Mouse (Mus musculus) lung, postnatal 4 days (tissue): Measurements from ENCODE around the gene Evx2.

ENCODE experiments used
- DNase-seq, 2 experiments: peaks; one replicate each; pipeline ENCODE4 v3.0.0; 2021

Gene Evx2

DNA sequence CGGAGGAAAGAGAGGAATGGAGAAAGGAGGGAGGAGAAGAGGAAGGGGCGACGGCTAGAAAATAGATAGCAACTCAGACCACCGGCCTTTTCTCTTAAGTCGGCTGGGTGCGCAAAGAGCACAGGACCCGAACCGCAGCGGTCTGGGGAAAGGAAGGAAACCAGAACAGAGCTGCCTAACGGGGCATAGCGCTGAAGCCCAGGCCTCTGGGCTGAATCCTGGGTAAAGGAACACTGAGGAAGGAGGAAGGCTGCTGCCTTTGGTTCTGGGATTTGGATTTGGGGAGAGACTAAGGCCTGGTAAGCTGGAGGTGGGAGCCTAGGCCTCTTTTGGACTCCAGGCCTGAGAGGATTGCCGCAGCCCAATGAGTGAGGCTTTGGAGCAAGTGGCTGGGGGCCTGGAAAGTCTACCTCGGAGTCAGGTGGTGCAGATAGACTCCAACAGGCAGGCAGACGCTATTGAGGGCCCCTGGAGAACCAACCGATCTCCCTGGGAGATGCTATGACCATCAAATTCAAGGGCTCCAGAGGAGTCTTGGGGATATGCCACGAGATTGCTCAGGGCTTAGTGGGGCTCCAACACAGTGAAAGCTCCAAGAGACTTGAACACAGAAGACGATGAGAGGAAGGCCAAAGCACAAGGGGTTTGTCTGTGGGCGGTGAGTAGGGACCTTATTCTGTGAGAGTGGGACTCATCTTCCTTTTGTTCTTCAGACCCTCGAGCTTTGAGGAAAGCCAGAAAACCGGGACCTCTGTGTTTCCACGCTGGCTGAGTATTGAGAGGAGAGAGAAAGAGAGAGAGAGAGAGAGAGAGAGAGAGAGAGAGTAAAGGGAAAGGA is 21.4 kb upstream of the Evx2 start:
- no peak for DNase-seq

DNA sequence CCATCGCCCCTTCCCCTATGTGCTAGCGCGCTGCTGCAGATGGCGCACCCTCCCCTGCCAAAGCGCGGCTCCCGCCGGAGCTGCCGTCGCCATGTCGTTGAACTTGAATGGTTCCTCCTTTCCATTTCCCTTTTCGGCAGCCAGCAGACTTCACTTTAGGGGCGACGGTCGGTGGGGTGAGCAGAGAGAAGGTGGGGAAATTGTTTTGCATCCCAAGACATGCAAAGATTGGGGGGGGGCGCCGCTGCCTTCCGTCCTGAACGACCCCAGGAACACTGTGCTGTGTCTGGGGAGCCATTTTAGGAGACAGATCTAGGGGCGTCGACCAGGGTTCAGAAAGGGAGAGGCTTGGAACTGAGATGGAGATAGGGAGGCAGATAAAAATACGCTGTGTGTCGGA is 20.6 kb upstream of the Evx2 start:
- no peak for DNase-seq

DNA sequence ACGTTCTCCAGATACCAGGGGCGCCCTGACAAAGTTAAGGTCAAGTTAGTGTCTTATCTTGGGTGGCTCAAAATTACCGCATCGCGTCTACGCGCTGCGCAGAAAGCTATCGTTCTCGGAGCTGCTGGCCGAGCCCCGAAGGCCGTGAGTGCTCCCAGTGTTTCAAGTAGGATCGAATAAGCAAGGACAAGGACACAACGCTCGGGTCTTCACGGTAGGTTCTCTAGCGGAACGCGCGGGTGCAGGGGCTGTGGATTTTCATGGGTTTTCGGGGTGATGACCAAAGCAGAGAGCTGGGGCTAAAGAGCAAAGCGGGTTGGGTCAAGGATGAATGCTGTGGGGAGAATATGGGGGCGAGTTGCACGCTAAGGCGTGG is 20.2 kb upstream of the Evx2 start:
- DNase-seq: no peak

DNA sequence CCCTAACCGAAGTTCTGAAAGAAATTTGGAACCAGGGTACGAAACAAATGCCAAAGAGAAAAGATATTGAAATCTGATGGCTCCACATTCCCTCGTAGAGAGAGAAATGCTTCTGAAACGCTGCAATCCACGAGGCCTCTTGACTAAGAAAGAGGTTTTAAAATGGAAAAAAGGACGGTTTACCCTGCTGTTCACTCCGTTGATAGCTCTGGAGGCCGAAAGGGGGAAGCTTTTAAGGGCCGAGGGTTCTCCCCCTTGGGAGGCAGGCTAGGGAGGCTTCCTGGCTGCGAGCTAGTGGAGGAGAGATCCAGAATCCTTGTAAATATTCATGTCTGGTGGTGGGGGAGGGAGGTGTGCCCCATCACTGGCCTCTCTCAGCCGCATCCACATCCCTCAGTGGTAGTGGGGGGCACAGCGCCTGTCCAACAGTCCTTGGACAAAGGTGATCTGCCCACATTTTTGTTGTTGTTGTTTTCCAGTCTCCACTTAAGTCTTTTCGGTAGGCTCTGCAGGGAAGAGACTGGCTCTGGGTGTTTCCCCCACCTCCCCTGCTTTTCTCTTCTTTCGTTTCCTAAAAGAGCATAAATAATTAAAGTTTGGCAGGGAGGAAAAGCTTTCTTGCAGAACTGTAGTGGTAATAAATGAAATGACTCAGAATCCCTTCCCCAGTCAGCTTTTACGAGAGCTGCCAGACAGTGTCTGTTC is 19.7 kb upstream of the Evx2 start, which contains the start of gene Hoxd11:
TSS of gene Hoxd11 (plus strand) at position 667 of the 705 bp plus-strand sequence.
- DNase-seq: no peak

DNA sequence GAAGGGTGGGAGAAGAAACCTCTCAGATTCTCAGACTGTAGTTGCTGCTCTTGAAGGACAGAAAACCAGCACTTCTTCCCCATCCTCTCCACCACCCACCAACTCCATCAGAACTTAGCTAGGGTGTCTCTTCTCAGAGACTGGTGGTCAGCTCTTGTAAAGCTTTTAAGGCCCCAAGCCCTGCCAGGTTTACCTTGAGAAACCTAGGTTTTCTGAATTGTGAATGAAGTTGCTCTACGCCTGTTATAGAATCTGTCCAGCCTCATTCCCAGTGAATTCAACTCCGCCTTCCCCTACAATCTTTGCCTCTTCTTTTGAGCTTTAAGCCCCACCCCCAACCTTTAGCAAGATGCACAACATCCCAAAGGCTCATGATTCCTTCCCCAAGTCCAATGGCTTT is 17.7 kb upstream of the Evx2 start:
- no peak for DNase-seq

DNA sequence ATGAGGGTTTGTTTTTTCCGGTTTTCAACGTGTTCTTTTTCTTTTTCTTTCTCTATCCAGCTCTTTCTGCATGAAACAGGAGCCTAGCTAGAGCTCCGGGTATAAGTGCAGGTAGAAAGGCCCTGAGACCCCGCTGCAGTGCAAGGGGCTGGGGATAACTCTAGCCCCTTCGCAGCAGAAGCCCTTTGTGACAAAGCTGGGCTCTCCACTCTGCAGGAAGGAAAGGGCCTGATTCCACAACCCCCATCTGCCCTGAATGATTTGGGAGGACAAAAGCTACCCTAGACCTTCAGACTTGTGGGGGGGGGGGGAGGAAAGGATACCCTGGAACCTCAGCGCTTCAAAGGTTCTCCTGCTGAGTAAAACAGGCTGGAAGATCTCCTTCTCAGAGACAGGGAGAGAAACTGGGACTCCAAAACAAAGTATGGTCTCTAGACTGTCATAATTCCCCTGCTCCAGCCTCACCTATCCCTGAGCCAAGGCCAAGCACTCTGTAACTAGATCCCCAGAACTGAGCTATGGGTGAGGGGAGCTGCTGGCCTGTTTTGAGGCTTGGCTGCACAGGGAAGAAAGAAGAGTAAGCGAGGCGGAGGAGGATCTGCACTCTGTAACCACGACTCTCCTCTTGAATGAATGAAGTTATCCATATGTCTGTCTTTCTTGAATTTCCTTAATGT is 17.2 kb upstream of the Evx2 start:
- DNase-seq: no peak

DNA sequence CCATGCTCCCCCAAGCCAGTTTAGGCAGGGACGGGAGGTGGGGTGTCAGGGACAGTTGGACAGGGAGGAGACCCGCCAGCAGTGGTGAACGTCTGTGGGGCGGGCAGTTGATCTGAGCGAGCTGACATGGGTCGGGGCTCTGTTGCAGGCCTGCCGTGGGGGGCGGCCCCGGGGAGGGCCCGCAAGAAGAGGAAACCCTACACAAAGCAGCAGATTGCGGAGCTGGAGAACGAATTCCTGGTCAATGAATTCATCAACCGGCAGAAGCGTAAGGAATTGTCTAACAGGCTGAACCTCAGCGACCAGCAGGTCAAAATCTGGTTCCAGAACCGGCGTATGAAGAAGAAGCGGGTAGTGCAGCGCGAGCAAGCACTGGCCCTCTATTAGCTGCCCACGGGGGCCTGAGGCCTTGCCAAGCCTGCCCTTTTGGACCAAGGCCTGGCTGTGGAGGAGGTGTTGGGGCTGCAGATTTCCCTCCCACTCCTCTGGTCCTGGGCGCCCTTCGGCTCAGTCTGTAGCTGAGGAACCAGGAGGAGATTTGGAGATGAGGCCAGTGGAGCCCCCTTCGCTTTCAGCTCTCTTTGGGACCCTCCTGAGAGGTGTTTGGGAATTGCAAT is 16.4 kb upstream of the Evx2 start:
- no peak for DNase-seq

DNA sequence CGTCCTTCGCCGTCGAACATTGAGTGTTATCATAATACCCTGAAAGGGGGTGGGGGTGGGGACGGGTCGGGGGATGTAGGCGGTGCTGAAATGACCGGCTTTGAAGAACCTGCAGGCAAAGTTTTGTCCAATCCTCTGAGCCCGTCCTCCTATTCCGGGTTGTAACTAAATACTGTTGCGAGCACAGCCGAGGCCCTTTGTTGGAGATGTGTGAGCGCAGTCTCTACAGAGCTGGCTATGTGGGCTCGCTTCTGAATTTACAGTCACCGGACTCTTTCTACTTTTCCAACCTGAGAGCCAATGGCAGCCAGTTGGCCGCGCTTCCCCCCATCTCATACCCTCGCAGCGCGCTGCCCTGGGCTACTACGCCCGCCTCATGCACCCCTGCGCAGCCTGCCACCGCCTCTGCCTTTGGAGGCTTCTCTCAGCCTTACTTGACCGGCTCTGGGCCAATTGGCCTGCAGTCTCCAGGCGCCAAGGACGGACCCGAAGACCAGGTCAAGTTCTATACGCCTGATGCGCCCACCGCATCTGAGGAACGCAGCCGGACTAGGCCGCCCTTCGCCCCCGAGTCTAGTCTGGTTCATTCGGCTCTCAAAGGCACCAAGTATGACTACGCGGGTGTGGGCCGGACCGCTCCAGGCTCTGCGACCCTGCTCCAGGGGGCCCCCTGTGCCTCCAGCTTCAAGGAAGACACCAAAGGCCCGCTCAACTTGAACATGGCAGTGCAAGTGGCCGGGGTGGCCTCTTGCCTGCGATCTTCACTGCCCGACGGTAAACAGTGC is 15.7 kb upstream of the Evx2 start, which contains the start of gene Hoxd12:
TSS of gene Hoxd12 (plus strand) at position 133 of the 785 bp plus-strand sequence.
- no peak for DNase-seq

DNA sequence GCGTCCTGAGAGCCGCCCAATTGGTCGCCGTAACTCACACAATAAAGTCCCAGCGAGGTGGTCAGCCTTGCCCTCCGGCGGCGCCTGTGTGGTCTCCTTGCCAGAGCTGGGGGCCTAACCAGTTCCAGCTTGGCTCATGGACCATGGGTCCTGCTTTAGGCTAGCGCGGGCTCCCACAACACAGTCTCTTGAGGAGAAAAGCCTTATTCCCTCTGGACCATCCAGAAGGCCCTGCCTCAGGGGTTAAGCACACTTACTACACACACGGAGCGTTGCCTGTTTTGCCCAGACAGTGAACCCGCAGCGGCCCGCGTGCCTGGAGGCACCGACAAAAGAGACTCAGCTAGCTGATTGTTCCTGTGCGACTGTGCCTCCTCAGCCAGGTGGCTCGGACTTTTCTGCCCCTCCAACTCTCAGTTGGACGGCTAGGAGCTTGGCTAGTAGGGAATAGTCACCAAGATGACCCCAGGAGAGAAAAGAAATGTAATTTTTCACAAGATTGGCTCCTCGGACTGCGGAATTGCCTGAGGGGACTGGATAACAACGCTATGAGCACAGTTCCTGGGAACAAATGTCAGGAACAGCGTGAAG is 14.6 kb upstream of the Evx2 start:
- DNase-seq: no peak

DNA sequence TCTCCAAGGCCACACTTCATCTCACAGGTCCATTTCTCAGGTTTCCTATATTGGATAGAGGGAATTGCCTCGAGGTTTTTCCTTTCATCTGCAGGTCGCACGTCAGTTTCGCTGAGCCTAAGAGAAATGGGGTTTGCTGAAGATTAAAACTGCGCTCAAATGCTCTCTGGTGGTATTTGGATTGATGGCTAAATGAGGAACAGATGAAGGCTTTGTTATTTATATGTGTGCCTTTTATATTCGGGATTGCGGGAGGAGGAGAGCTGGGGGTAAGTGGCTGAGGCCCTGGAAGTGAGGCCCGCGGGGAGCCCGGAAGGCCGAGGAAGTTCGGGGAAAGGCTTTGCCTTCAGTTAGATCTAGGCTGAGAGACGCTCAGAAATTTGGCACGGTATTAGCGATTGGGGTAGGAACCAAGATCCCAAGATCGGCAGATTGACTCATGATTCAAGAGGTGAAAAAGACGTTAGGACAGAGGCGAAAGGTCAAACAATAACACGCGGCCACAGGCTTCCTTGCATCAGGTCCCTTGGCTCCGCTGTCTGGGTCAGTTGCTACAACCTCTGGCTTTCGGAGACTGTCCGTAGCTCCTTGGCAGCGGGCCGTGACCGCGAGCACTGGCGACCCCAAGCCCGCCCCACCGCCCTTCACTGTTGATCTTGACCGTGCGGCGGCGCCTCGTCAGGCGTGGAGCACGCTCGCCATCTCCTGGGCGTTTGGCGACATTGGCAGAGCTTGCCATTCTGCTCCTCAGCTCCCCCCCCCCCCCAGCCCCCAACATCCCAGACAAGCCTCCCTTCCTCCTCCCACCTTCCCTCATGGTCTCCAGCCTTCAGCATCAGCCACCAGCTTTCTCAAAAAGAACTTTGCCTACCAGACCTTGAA is 13.4 kb upstream of the Evx2 start:
- DNase-seq: peak; percentile 65 to 73

DNA sequence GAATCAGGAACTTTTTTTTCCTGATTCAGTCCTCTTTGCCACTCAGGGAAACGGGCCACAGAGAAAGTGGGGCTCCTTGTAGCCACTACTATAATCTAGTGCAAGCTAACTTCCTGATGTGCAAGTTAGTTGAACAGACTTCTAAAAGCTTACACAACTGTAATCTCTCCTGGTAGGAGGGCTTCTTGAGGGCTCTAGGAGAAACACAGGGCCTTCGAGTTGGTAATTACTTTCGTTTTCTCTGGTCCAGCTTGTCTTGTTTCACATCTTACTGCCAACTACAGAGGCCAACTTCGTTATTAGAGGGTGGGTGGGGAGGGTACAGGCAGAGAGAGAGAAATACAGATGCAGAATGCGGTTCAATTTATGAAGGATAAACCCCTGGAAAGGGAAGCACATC is 12.5 kb upstream of the Evx2 start:
- DNase-seq: no peak

DNA sequence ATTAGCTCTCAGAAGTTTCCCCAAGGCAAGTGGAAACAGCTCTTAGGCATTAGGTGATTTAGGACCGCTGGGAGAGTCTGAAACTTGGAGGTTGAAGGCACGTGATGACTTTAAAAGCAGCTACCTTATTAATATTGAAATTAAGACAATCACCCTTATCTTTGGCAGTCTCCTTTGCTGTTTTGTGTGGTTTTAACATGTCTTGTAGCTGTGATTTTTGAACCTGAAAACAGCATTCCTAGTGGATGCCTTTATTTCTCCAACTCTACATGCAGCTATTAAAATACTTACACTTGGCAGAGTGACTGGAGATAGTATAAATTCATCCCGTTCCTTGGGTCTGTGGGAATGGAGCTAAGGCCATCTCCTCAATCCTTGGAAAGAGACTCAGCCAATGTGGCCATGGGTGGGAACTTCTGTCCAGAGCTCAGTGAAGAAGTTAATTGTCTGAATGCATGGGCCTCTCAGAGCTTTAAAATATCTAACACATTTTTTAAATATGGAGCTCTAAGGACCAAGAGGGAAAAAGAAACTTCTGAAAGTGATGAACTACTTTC is 11.4 kb upstream of the Evx2 start:
- DNase-seq: no peak

DNA sequence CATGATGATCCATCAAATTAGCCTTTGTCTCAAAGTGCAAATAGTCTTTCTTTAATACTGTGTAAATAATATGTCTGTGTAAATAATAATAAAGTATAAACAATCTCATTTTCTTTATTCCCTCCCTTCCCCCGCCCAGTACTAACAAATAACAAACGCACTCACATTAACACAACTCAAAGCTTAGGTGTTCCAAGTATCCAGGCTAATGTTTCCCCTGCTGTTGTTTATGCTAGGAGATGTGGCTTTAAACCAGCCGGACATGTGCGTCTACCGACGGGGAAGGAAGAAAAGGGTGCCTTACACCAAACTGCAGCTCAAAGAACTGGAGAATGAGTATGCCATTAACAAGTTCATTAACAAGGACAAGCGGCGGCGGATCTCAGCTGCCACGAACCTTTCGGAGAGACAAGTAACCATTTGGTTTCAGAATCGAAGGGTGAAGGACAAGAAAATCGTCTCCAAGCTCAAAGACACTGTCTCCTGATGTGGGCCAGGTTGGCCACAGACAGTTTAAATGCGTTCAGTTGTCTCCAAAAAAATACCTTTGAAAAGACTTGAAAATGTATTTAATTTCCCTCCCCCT is 10.4 kb upstream of the Evx2 start:
- DNase-seq: no peak

DNA sequence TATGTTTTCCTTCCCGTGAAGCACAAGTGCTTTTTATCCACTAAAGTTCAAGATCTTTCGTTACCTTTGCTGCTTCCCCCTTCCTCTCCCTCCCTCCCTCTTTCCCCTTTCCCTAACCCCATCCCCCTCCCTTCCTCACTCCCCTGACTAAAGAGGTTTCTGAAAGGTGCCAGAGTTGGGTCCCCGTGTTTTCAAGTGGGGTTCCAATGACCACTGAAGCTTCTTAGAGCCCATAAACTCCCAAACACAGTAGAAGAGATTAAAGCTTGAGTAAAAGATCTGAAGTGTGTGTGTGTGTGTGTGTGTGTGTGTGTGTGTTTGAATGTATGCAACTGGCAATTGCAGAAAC is 9.8 kb upstream of the Evx2 start:
- no peak for DNase-seq

DNA sequence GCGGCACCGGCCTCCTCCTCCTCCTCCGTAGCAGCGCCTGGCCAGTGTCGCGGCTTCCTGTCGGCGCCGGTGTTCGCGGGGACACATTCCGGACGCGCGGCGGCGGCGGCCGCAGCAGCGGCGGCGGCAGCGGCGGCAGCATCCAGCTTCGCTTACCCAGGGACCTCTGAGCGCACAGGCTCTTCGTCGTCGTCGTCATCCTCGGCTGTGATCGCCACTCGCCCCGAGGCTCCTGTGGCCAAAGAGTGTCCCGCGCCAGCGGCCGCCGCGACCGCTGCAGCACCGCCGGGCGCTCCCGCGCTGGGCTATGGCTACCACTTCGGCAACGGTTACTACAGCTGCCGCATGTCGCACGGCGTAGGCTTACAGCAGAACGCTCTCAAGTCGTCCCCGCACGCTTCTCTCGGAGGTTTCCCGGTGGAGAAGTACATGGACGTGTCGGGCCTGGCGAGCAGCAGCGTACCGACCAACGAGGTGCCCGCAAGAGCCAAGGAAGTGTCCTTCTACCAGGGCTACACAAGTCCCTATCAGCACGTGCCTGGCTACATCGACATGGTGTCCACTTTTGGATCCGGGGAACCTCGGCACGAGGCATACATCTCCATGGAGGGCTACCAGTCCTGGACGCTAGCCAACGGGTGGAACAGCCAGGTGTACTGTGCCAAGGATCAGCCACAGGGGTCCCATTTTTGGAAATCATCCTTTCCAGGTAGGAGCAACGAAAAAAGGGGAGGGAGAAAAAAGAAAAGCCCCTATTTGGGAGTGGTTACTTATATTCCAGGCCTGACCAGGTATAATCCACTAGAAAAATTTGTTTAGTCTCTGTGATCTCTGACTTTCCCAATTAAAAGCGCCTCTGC is 9.2 kb upstream of the Evx2 start:
- peak in 1 of 2 experiments; percentile 37 for DNase-seq

DNA sequence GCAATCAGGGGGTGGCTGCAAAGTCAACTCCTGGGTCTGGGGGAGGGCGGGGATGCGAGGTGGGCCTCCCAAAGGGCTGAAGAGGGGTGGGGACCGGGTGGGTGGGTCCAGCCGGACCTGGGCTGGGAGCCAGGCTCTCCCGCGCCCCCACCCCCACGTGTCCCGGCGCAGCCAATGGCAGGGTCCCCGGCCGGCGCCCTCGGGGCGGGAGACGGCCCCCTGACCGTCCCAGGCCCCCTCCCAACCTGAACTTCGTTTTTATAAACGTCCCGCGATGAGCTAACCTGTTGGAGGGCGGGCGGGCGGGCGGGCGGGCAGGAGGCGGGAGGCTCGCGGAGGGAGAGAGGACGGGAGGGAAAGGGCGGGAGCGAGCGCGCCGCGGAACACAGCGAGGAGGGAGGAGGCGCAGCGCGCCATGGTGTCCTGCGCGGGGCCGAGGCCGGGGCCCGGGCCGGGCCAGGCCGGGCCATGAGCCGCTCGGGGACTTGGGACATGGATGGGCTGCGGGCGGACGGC is 8.5 kb upstream of the Evx2 start, which contains the start of gene Hoxd13:
TSS of gene Hoxd13 (plus strand) at position 469 of the 516 bp plus-strand sequence.
- DNase-seq: no peak

DNA sequence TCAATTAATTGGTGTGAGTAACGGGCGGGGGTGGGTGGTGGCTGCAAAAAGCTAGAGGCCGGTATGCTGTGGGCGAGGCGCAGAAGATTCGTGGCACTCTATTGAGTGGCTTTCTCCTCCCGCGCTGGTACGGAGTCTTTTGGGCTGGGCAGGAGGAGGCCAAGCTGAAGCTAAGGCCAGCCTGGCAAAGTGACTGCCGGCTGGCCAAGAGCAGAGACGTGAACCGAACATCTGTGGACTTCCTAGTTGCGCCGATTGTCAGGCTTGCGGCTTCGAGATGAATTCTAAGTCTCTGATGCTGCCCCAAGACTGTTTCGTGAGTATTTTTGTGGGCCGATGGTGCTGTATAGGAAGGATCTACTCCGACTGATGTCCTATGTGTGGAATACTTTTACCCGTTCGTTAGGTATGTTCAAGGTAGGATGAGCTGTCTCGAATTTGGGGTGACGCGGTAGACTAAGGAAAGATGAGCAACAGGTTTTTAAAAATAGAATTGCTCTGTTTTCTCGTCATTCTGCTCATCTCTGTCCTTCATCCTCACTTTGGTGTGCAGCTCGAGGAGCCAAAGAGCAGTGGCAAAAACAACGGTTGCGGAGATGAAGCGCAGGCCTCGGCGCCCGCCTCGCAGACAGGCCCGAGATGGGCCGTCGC is 8.0 kb upstream of the Evx2 start:
- peak in 1 of 2 experiments; percentile 22 for DNase-seq

DNA sequence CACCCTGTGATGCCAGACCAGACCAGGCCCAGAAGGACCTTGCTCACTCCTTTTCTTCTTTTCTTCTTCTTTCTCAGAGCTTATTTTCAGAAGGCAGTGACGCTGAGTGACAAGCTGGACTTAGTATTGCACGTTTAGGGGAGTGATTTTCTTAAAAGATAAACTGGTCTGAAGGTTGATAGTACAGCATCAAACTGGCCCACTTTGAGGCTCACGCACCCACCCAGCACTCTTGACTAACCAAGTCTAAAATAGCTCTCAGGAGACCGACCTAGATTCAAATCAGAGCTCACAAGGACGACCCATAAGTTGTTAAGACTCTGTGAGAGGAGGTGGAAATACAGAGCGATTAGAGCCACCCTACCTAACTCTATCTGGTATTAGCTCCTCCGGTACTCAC is 7.1 kb upstream of the Evx2 start:
- no peak for DNase-seq
